Mouse (Mus musculus) heart, adult 2 months (tissue): ENCODE results near the gene Klrb1c. TPM values are rescaled to one million over a fixed set of nuclear protein-coding genes. Genes with fewer than 3 reads are reported as not detected.
"Not testable (repeated sequence)": the region's sequence is repeated elsewhere in the genome, so short reads cannot be mapped to it uniquely, and the experiment has no call there.

Experiments used
- DNase-seq, 2 experiments: peaks; one replicate each; pipeline ENCODE4 v3.0.0; 2021
- H3K27ac ChIP-seq: fragments of 200-600 bp; 2 replicates; pipeline ENCODE4 v1.8.1; 2022
- H3K27me3 ChIP-seq: fragments of 200-500 bp; 2 replicates; pipeline ENCODE4 v1.6.1; 2012; ENCODE audit warnings: mild to moderate bottlenecking, low read length, inconsistent platforms, mixed read lengths; ENCODE audit not compliant: control insufficient read depth, insufficient read depth
- H3K36me3 ChIP-seq: fragments of 200-500 bp; 2 replicates; pipeline ENCODE4 v1.6.1; 2012; ENCODE audit warnings: low read length, inconsistent platforms; ENCODE audit not compliant: control insufficient read depth, insufficient read depth
- H3K4me1 ChIP-seq: fragments of 200-500 bp; 2 replicates; pipeline ENCODE4 v1.6.1; 2011; ENCODE audit warnings: low read length; ENCODE audit not compliant: control insufficient read depth, insufficient read depth
- H3K4me3 ChIP-seq: fragments of 200-600 bp; 2 replicates; pipeline ENCODE4 v1.8.1; 2022
- H3K79me2 ChIP-seq: fragments of 200-500 bp; replicated peaks from 2 replicates; pipeline ENCODE4 v1.6.1; 2012; ENCODE audit warnings: mild to moderate bottlenecking, inconsistent platforms, low read length, moderate library complexity, mixed read lengths; ENCODE audit not compliant: control insufficient read depth, insufficient read depth
- H3K9ac ChIP-seq: fragments of 200-500 bp; 2 replicates; pipeline ENCODE4 v1.6.1; 2012; ENCODE audit warnings: low read depth, mild to moderate bottlenecking, control low read depth, inconsistent platforms, low read length, mixed read lengths
- CTCF ChIP-seq: fragments of 200-600 bp; IDR thresholded peaks from 2 replicates; pipeline ENCODE4 v1.8.1; 2022; ENCODE audit warnings: antibody characterized with exemption, mild to moderate bottlenecking, moderate library complexity
- EP300 ChIP-seq: fragments of 200-500 bp; IDR thresholded peaks from 2 replicates; pipeline ENCODE4 v1.6.1; 2011; ENCODE audit warnings: low read depth, low read length, control low read depth; ENCODE audit not compliant: insufficient read depth
- POLR2A ChIP-seq: fragments of 200-500 bp; IDR thresholded peaks from 2 replicates; pipeline ENCODE4 v1.6.1; 2011; ENCODE audit warnings: mild to moderate bottlenecking, low read depth, low read length, control low read depth; ENCODE audit not compliant: insufficient read depth
- WGBS: fragments of 180-500 bp; shearing (Covaris S2); methylation state at CpG from one replicate; pipeline ENCODE4 v1.1.7; 2018; 5-methylcytosine and 5-hydroxymethylcytosine counted together
- intact Hi-C: fragments of 180-260 bp; cut with DNase I; formaldehyde crosslinking; loops from one replicate; pipeline ENCODE4 v1.15.1; 2025
- polyA plus RNA-seq: library from polyadenylated mRNA; depleted of rRNA; stranded (reverse); fragments of >200 nt; gene quantifications from 2 replicates; pipeline ENCODE4 v1.2.3, GENCODE M21; 2012
- total RNA-seq, 2 experiments: library from RNA; stranded (reverse); gene quantifications; 2 replicates each; pipeline ENCODE4 v1.2.3; 2021

The Klrb1c gene
- total and polyA plus RNA-seq, 3 experiments: 0.18 to 0.92 (median 0.18) TPM

- WGBS: 49% methylated on average over 5 of the region's 5 CpGs
- Histone ChIP-seq H3K4me3 (peak overlapping the region; percentile 83), H3K9ac (no peak overlapping the region), H3K79me2 (no peaks in the 10 kb centered on the region), H3K27ac (no peak overlapping the region; the same call in 1 of the 2 replicates), H3K36me3 (no peaks in the 10 kb centered on the region), H3K27me3 (no peaks in the 10 kb centered on the region), H3K4me1 (peaks cover 3% of the 10 kb centered on the region; the same call in 1 of the 2 replicates)
- intact Hi-C loops: no loop called here
- no peak for DNase-seq
- no peak for TF ChIP-seq EP300
- peak; percentile 21; the same call in 1 of the 2 replicates for TF ChIP-seq CTCF
Measured at GRCm38 (mm10) chr6:128761144-128761540, 27.9 kb downstream of the Klrb1c start.

- under 1% methylated on average over 44 of the region's 44 CpGs for WGBS
- H3K27ac ChIP-seq: peak overlapping the region; percentile 86
- intact Hi-C loops: not testable (repeated sequence)
Measured at GRCm38 (mm10) chr6:128760416-128761143, 28.4 kb downstream of the Klrb1c start.

GRCm38 (mm10) chr6:128760016-128760415, 29.0 kb downstream of the Klrb1c start:
- Histone ChIP-seq H3K27ac (peak overlapping the region; percentile 86), H3K4me3 (peak overlapping the region; percentile 83), H3K9ac (peak overlapping the region; percentile 73)
- TF ChIP-seq EP300: peak; percentile 70; the same call in 1 of the 2 replicates
- intact Hi-C loops, H3K4me1 ChIP-seq, H3K27me3 ChIP-seq, H3K79me2 ChIP-seq, H3K36me3 ChIP-seq: not testable (repeated sequence)
- DNase-seq: peak; percentile 90 to 97
- under 1% methylated on average over 22 of the region's 22 CpGs for whole genome bisulfite sequencing

More at GRCm38 (mm10) chr6:128760416-128761143, 28.4 kb downstream of the Klrb1c start:
- peak; percentile 89 to 90 for DNase-seq
- H3K4me3 ChIP-seq: peak overlapping the region; percentile 83
- not testable (repeated sequence) for H3K36me3 ChIP-seq, H3K79me2 ChIP-seq, H3K27me3 ChIP-seq, H3K4me1 ChIP-seq
- H3K9ac ChIP-seq: peak overlapping the region; percentile 78
- peak; percentile 44; the same call in 1 of the 2 replicates for TF ChIP-seq POLR2A
- TF ChIP-seq EP300: 0 out of 2 replicates have a peak, but pooled peaks have one; percentile 28
- peak; percentile 82 for TF ChIP-seq CTCF

- Histone ChIP-seq H3K4me3 (no peak overlapping the region), H3K27me3 (no peaks in the 10 kb centered on the region), H3K79me2 (no peaks in the 10 kb centered on the region), H3K27ac (no peak overlapping the region), H3K4me1 (peaks cover 1% of the 10 kb centered on the region; the same call in 1 of the 2 replicates), H3K36me3 (no peaks in the 10 kb centered on the region), H3K9ac (no peak overlapping the region)
- DNase-seq: no peak
- intact Hi-C loops: loop anchor here (10.0 kb wide), 1 partner anchor 155 kb away; no protein-coding TSS in a partner anchor
- WGBS: 83% methylated on average over 5 of the region's 5 CpGs
- TF ChIP-seq EP300 (no peak), POLR2A (no peak), CTCF (no peak)
Measured at GRCm38 (mm10) chr6:128759221-128759950, 29.6 kb downstream of the Klrb1c start.

- H3K4me3 ChIP-seq, H3K36me3 ChIP-seq, DNase-seq, H3K27me3 ChIP-seq, H3K9ac ChIP-seq, H3K4me1 ChIP-seq, H3K27ac ChIP-seq, H3K79me2 ChIP-seq: not testable (repeated sequence)
- WGBS: 47% methylated on average over 4 of the region's 4 CpGs
- intact Hi-C loops: loop anchor here (2.0 to 10.0 kb wide), 2 partner anchors 123 to 151 kb away; no protein-coding TSS in a partner anchor
Measured at GRCm38 (mm10) chr6:128755402-128755763, 33.6 kb downstream of the Klrb1c start.

- intact Hi-C loops: loop anchor here (2.0 to 10.0 kb wide), 2 partner anchors 122 to 150 kb away; no protein-coding TSS in a partner anchor
- not testable (repeated sequence) for H3K9ac ChIP-seq, H3K79me2 ChIP-seq, H3K4me3 ChIP-seq, DNase-seq, H3K4me1 ChIP-seq, H3K27ac ChIP-seq, H3K36me3 ChIP-seq, H3K27me3 ChIP-seq
- 64% methylated on average over 12 of the region's 12 CpGs for WGBS
Measured at GRCm38 (mm10) chr6:128754748-128755401, 34.1 kb downstream of the Klrb1c start.

- H3K79me2 ChIP-seq, H3K4me1 ChIP-seq, H3K27me3 ChIP-seq, H3K4me3 ChIP-seq, H3K27ac ChIP-seq, H3K36me3 ChIP-seq: not testable (repeated sequence)
- DNase-seq: peak; percentile 21 to 32
- intact Hi-C loops: loop anchor here (2.0 to 10.0 kb wide), 2 partner anchors 121 to 149 kb away; no protein-coding TSS in a partner anchor
- H3K9ac ChIP-seq: peak overlapping the region; percentile 22
- 35% methylated on average over 10 of the region's 10 CpGs for WGBS
Measured at GRCm38 (mm10) chr6:128754265-128754664, 34.8 kb downstream of the Klrb1c start.
